Mouse (Mus musculus): ENCODE results near the gene Kdm6b. TPM values are rescaled to one million over a fixed set of nuclear protein-coding genes. Genes with fewer than 3 reads are reported as not detected.

The Kdm6b gene
- polyA plus RNA-seq, 1 experiment from 2014 or later, result 51.6 TPM

GRCm38 (mm10) chr11:69430631-69431030, 17.2 kb upstream of the Kdm6b start:
- 87% methylated on average over 15 of the region's 15 CpGs for WGBS
- no peak overlapping the region for H3K27ac ChIP-seq

GRCm38 (mm10) chr11:69429313-69429712, 15.8 kb upstream of the Kdm6b start:
- ATAC-seq (ENCODE audit: low FRiP score), result no peak
- H3K4me1 ChIP-seq, result peaks cover 3% of the 10 kb centered on the region; the same call in 1 of the 2 replicates
- 57% methylated on average over 2 of the region's 2 CpGs for WGBS
- H3K27ac ChIP-seq, result no peak overlapping the region
- H3K4me2 ChIP-seq (replicated peaks), result no peak overlapping the region
- no peaks in the 10 kb centered on the region for H3K27me3 ChIP-seq
- H3K36me3 ChIP-seq, result no peaks in the 10 kb centered on the region
- H3K9me3 ChIP-seq (replicated peaks), result no peaks in the 10 kb centered on the region
- H3K9ac ChIP-seq, result no peak overlapping the region
- H3K4me3 ChIP-seq, result no peak overlapping the region

More at GRCm38 (mm10) chr11:69430631-69431030, 17.2 kb upstream of the Kdm6b start:
- no peaks in the 10 kb centered on the region for H3K9me3 ChIP-seq (replicated peaks)
- no peaks in the 10 kb centered on the region for H3K36me3 ChIP-seq
- no peak for ATAC-seq (ENCODE audit: low FRiP score)
- no peak overlapping the region for H3K4me3 ChIP-seq
- peaks cover 3% of the 10 kb centered on the region; the same call in 1 of the 2 replicates for H3K4me1 ChIP-seq
- no peak overlapping the region for H3K9ac ChIP-seq
- no peak overlapping the region for H3K4me2 ChIP-seq (replicated peaks)
- H3K27me3 ChIP-seq, result no peaks in the 10 kb centered on the region

DNA sequence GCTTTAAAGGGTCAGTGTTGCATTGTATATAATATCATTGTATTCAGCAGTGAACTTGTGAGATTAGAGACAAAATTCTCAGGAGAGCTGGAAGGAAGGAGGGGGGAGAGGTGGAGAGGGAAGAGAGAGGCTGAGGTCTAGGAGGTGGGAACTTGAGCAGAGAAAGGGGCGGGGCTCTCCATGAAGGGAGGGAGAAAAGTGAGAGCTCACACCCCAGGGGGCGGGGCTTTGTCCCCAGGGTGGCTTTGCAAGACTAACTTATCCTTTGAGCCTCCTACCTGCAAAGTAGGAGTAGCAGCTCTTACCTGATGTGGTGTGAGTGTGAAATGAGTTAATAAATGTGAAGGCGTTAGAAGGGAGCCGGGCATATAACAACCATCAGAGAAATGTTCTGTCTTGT, 15.3 kb upstream of the Kdm6b start:
- Histone ChIP-seq H3K36me3 (no peaks in the 10 kb centered on the region), H3K4me1 (peaks cover 3% of the 10 kb centered on the region; the same call in 1 of the 2 replicates), H3K9me3 (replicated peaks) (no peaks in the 10 kb centered on the region), H3K9ac (no peak overlapping the region), H3K27me3 (no peaks in the 10 kb centered on the region), H3K4me2 (replicated peaks) (no peak overlapping the region), H3K4me3 (no peak overlapping the region), H3K27ac (no peak overlapping the region)
- no peak for ATAC-seq (ENCODE audit: low FRiP score)
- 35% methylated on average over 4 of the region's 4 CpGs for WGBS

GRCm38 (mm10) chr11:69426246-69426645, 12.8 kb upstream of the Kdm6b start:
- H3K27me3 ChIP-seq, result peaks cover 22% of the 10 kb centered on the region
- H3K4me2 ChIP-seq (replicated peaks), result no peak overlapping the region
- no peaks in the 10 kb centered on the region for H3K36me3 ChIP-seq
- ATAC-seq (ENCODE audit: low FRiP score), result no peak
- H3K27ac ChIP-seq, result no peak overlapping the region
- no peaks in the 10 kb centered on the region for H3K9me3 ChIP-seq (replicated peaks)
- peaks cover 4% of the 10 kb centered on the region for H3K4me1 ChIP-seq
- H3K9ac ChIP-seq, result no peak overlapping the region
- no peak overlapping the region for H3K4me3 ChIP-seq
- WGBS, result 76% methylated on average over 2 of the region's 2 CpGs

GRCm38 (mm10) chr11:69423885-69424284, 10.4 kb upstream of the Kdm6b start:
- Histone ChIP-seq H3K27ac (no peak overlapping the region), H3K4me3 (no peak overlapping the region), H3K4me1 (peaks cover 28% of the 10 kb centered on the region), H3K4me2 (replicated peaks) (no peak overlapping the region), H3K9me3 (replicated peaks) (no peaks in the 10 kb centered on the region), H3K36me3 (no peaks in the 10 kb centered on the region), H3K9ac (no peak overlapping the region), H3K27me3 (peaks cover 33% of the 10 kb centered on the region)
- WGBS, result 70% methylated on average over 6 of the region's 6 CpGs
- no peak for ATAC-seq (ENCODE audit: low FRiP score)

- Histone ChIP-seq H3K9me3 (replicated peaks) (no peaks in the 10 kb centered on the region), H3K4me3 (no peak overlapping the region)
- WGBS, result 90% methylated on average over 10 of the region's 10 CpGs
Measured at GRCm38 (mm10) chr11:69422842-69423241, 9.4 kb upstream of the Kdm6b start.

DNA sequence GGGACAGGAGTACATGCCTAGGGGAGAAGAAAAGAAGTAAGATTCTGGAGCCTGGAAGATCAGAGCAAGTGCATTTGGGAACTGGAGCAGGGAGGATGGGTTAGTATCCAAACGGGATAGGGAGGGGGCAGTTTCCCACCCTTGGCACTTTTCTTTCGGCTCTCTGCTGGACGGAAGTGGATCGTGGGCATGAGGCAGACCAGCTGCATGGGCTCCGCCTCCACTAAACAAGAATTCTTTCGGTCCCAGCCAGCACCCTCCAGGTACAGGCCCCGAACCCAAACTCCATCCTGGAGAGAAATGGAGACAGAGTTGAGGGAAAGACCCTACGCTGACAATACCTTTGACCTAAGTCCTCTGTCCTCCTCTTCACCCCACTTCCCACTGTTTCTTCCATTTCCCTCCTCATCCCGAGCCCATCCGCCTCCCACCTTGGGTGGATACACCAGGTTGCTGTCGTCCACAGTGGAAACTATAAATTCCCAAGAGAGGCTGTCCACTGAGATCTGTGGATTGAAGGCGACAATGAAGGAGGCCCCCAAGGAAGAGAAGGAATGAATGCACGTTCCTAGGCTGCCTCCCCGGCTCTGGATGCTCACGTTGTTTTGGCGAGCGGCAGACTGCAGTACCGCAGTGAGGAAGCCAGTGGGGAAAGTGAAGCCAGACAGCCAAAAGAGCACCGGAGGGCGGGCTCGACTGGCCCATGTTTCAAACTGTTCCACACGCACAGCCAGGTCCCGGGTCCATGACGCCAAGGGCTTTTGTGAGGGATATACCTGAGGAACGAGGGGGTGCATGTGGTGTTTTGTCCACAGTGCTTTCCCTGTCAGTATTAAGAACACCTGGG, 7.9 kb upstream of the Kdm6b start:
- WGBS, result 12% methylated on average over 25 of the region's 25 CpGs
- H3K4me3 ChIP-seq, result no peak overlapping the region; the same call in 1 of the 2 replicates
- no peak for ATAC-seq (ENCODE audit: low FRiP score)
- no peaks in the 10 kb centered on the region for H3K9me3 ChIP-seq (replicated peaks)
- H3K4me2 ChIP-seq (replicated peaks), result peak overlapping the region; percentile 99; the same call in 1 of the 2 replicates
- H3K27me3 ChIP-seq, result peaks cover 33% of the 10 kb centered on the region
- H3K27ac ChIP-seq, result no peak overlapping the region
- H3K4me1 ChIP-seq, result peaks cover 49% of the 10 kb centered on the region
- H3K36me3 ChIP-seq, result no peaks in the 10 kb centered on the region
- H3K9ac ChIP-seq, result peak overlapping the region; percentile 23; the same call in 1 of the 2 replicates

More at GRCm38 (mm10) chr11:69422842-69423241, 9.4 kb upstream of the Kdm6b start:
- no peak for ATAC-seq (ENCODE audit: low FRiP score)
- no peak overlapping the region for H3K27ac ChIP-seq
- H3K27me3 ChIP-seq, result peaks cover 33% of the 10 kb centered on the region
- H3K4me2 ChIP-seq (replicated peaks), result no peak overlapping the region
- no peak overlapping the region for H3K9ac ChIP-seq
- no peaks in the 10 kb centered on the region for H3K36me3 ChIP-seq
- peaks cover 35% of the 10 kb centered on the region for H3K4me1 ChIP-seq

GRCm38 (mm10) chr11:69420554-69421000, 7.1 kb upstream of the Kdm6b start:
- Histone ChIP-seq H3K9ac (no peak overlapping the region), H3K4me3 (peak overlapping the region; percentile 63), H3K27me3 (peaks cover 33% of the 10 kb centered on the region), H3K27ac (no peak overlapping the region), H3K36me3 (no peaks in the 10 kb centered on the region), H3K4me1 (peaks cover 49% of the 10 kb centered on the region), H3K4me2 (replicated peaks) (peak overlapping the region; percentile 99), H3K9me3 (replicated peaks) (no peaks in the 10 kb centered on the region)
- WGBS, result 10% methylated on average over 10 of the region's 10 CpGs
- no peak for ATAC-seq (ENCODE audit: low FRiP score)

- WGBS, result under 1% methylated on average over 31 of the region's 31 CpGs
- Histone ChIP-seq H3K9ac (peak overlapping the region; percentile 65), H3K4me3 (peak overlapping the region; percentile 63), H3K9me3 (replicated peaks) (no peaks in the 10 kb centered on the region), H3K4me2 (replicated peaks) (peak overlapping the region; percentile 99), H3K27ac (peak overlapping the region; percentile 99), H3K4me1 (peaks cover 51% of the 10 kb centered on the region), H3K36me3 (no peaks in the 10 kb centered on the region), H3K27me3 (peaks cover 33% of the 10 kb centered on the region)
- no peak for ATAC-seq (ENCODE audit: low FRiP score)
Measured at GRCm38 (mm10) chr11:69419813-69420553, 6.5 kb upstream of the Kdm6b start.

- Histone ChIP-seq H3K9ac (peak overlapping the region; percentile 65), H3K36me3 (no peaks in the 10 kb centered on the region), H3K27me3 (peaks cover 33% of the 10 kb centered on the region), H3K4me2 (replicated peaks) (peak overlapping the region; percentile 99), H3K9me3 (replicated peaks) (no peaks in the 10 kb centered on the region), H3K27ac (peak overlapping the region; percentile 99), H3K4me1 (peaks cover 57% of the 10 kb centered on the region), H3K4me3 (peak overlapping the region; percentile 63)
- under 1% methylated on average over 19 of the region's 19 CpGs for WGBS
- ATAC-seq (ENCODE audit: low FRiP score), result no peak
Measured at GRCm38 (mm10) chr11:69419443-69419812, 6.0 kb upstream of the Kdm6b start.

DNA sequence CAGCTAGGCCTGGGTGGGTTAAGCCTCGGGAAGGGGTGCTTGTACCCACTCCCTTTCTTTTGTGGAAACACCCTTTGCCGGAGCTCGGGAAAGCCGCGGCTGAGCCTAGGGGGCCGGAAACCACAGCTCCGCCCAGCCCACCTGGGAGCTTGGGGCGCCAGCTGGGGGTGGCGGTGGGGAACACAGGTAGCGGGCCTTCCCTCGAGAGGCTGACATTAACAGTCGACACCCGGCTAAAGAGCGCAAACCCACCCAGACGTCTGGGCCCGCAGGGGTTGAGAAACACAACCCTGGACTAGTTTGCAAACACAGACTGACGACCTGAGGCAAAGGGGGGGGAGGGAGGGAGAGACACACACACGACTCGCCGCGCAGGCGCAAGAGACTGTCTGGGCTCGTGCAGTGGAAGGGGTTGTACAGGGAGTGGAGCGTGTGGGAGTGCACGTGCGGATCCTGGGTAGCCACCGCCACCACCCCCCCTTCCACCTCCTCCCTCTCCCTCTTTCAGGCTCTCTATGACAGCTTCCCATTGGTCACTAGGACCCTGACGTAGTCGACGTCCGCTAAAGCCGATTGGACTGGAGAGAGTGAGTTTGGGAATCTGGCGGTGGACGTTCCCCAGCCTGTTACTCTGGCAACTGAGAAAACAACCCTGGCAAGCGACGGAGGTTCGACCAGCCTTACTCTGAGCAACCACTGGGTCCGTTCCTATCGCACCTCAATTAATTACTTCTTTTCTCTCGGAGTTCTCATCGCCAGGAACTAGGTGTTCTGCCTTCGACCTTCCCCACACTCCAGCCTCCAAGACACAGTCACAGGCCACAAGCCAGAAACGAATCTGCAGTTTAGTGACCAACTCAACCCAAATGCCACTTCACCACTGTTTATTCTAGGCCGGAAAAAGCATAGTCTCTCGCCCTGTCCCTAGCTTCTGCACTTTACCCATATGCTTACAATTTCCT, 5.3 kb upstream of the Kdm6b start:
- peak; percentile 90 for ATAC-seq (ENCODE audit: low FRiP score)
- Histone ChIP-seq H3K9ac (peak overlapping the region; percentile 65), H3K27ac (peak overlapping the region; percentile 99), H3K9me3 (replicated peaks) (no peaks in the 10 kb centered on the region), H3K4me1 (peaks cover 64% of the 10 kb centered on the region), H3K36me3 (no peaks in the 10 kb centered on the region), H3K4me3 (peak overlapping the region; percentile 63), H3K4me2 (replicated peaks) (peak overlapping the region; percentile 99), H3K27me3 (peaks cover 33% of the 10 kb centered on the region)
- WGBS, result under 1% methylated on average over 42 of the region's 45 CpGs

Measured in hindbrain, embryonic 12.5 days (tissue).